Mouse (Mus musculus) activated CD4-positive, CD25-positive, alpha-beta regulatory T cell, adult 9 weeks (primary cell): ENCODE results near the gene Htr1f. TPM values are rescaled to one million over a fixed set of nuclear protein-coding genes. Genes with fewer than 3 reads are reported as not detected.

Experiments
- polyA plus RNA-seq: library from polyadenylated mRNA; unstranded; fragments of 100-300 nt; shearing (Covaris generic); gene quantifications from one replicate; pipeline ENCODE4 v1.2.1, GENCODE M21; 2017

Gene Htr1f
- polyA plus RNA-seq = not detected

GRCm38 (mm10) chr16:65105184-65105931 lies at the start of gene Htr1f:
TSS of gene Htr1f (minus strand) at chr16:65105854.

